Mouse (Mus musculus) myocyte (in vitro differentiated cells): Measurements from ENCODE around the gene Tlcd2.

ENCODE experiments used
- MYOG ChIP-seq, 3 experiments: IDR thresholded peaks; one replicate each; pipeline ENCODE4 v1.6.1; 2011; ENCODE audit warnings: control low read depth in 2 of 3, low read depth in 2 of 3, mild to moderate bottlenecking in 2 of 3; ENCODE audit not compliant: insufficient read length in 2 of 3, control insufficient read depth in 1 of 3, insufficient read depth in 1 of 3
- POLR2A ChIP-seq: IDR thresholded peaks from one replicate; pipeline ENCODE4 v1.6.1; 2011; ENCODE audit warnings: low read depth, mild to moderate bottlenecking, control low read depth, moderate library complexity; ENCODE audit not compliant: insufficient read length
- POLR2AphosphoS2 ChIP-seq: IDR thresholded peaks from one replicate; pipeline ENCODE4 v1.6.1; 2011; ENCODE audit warnings: low read depth, control low read depth; ENCODE audit not compliant: insufficient read length
- SRF ChIP-seq: IDR thresholded peaks from one replicate; pipeline ENCODE4 v1.6.1; 2011; ENCODE audit warnings: low read depth; ENCODE audit not compliant: control insufficient read depth, insufficient read length
- TCF12 ChIP-seq: IDR thresholded peaks from one replicate; pipeline ENCODE4 v1.6.1; 2011; ENCODE audit warnings: mild to moderate bottlenecking, control low read depth; ENCODE audit not compliant: poor library complexity, insufficient read depth, severe bottlenecking
- USF1 ChIP-seq: IDR thresholded peaks from one replicate; pipeline ENCODE4 v1.6.1; 2011; ENCODE audit warnings: low read depth, mild to moderate bottlenecking, control low read depth, moderate library complexity

DNA sequence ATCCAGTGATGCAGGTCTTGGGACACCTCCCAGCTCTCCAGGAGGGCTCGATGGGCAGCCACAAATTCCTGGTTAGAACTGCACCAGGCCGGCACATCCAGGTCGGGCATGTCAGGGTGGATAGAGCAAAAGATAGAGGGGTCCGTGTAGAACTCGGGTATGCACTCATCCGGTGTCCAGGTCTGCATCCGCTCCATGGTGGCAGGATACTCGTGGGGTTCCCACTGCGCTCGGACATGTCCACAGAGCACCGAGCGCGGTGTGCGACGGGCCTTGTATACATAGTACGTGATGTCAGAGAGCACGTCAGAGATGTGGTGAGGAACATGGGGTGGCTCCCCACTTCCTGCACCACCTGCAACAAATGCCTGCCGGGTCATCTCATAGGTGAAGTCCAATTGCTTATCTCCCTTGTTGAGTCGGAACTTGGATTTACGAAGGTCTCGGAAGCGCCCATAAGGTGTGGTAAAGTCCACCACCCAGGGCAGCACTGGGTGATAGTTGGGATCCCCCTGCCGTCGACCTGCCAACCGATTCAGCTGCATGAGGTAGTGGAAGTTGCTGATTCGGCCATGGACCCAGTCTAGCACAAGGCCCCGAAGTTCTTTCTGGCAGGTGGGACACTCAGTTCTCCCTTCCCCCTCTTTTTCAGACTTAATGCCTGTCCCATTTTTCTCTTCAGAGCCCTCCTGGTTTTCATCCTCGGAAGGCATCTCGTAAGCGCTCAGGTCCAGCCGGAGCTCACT lies 8.5 kb upstream of the Tlcd2 start:
- no peak for TF ChIP-seq USF1
- no peak for TF ChIP-seq POLR2A
- no peak for TF ChIP-seq TCF12
- TF ChIP-seq MYOG (IDR thresholded peaks at IDR 0.05; ENCODE audit: control insufficient read depth in 1 of 3, insufficient read depth in 1 of 3, insufficient read length in 2 of 3, low read depth in 2 of 3), result no peak
- no peak for TF ChIP-seq POLR2AphosphoS2
- TF ChIP-seq SRF, result no peak
